Mouse (Mus musculus) embryonic facial prominence, embryonic 12.5 days (tissue): ENCODE measurements at regions not wholly inside any gene's neighbourhood (a gene's known extent, or its start where the extent isn't known, plus 50 kb on each side); places are given as distances from the start of the nearest gene placed in this dataset.

Experiments
- ATAC-seq: fragments of 200-750 bp; cut with Nextera tagmentation; 2 replicates; pipeline ENCODE4 v1.8.0; 2017; ENCODE audit not compliant: insufficient number of reproducible peaks, insufficient read depth, low FRiP score, low TSS enrichment
- H3K27ac ChIP-seq: fragments of 300-500 bp; sonication (generic); 2 replicates; pipeline ENCODE4 v1.5.1; 2016; ENCODE audit warnings: mild to moderate bottlenecking
- H3K27me3 ChIP-seq: fragments of 300-500 bp; sonication (generic); 2 replicates; pipeline ENCODE4 v1.6.1; 2016; ENCODE audit warnings: mild to moderate bottlenecking, moderate library complexity
- H3K36me3 ChIP-seq: fragments of 300-500 bp; sonication (generic); 2 replicates; pipeline ENCODE4 v1.6.1; 2016; ENCODE audit warnings: mild to moderate bottlenecking
- H3K4me1 ChIP-seq: fragments of 300-500 bp; sonication (generic); 2 replicates; pipeline ENCODE4 v1.6.1; 2016
- H3K4me2 ChIP-seq: fragments of 300-500 bp; sonication (generic); replicated peaks from 2 replicates; pipeline ENCODE4 v1.6.1; 2016; ENCODE audit warnings: mild to moderate bottlenecking, moderate library complexity
- H3K4me3 ChIP-seq: fragments of 300-500 bp; sonication (generic); 2 replicates; pipeline ENCODE4 v1.5.1; 2016; ENCODE audit warnings: mild to moderate bottlenecking
- H3K9ac ChIP-seq: fragments of 300-500 bp; sonication (generic); 2 replicates; pipeline ENCODE4 v1.6.1; 2016; ENCODE audit warnings: mild to moderate bottlenecking, moderate library complexity
- H3K9me3 ChIP-seq: fragments of 300-500 bp; sonication (generic); 2 replicates; pipeline ENCODE4 v1.6.1; 2016; ENCODE audit warnings: mild to moderate bottlenecking, moderate library complexity
- WGBS: fragments of 180-500 bp; shearing (Covaris S2); methylation state at CpG from one replicate; pipeline ENCODE4 v1.1.7; 2016; 5-methylcytosine and 5-hydroxymethylcytosine counted together

DNA sequence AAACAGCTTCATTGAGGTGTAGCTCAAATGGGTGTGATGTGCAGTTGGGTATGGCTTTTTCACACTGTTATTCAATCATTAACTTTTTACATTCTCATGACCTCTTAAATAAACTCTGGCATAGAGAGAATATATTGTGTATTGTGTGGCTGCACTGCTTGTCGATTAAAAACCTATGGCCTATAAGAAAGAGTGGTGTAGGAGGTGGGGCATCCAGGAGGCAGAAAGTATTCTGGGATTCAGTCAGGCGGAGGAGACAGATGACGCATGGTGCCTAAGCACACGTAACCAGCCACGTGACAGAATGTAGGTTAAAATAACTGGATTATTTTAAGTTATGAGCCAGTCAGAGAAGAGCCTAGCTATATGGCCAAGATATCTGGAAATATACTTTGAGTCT, 78.2 kb upstream of the Slc16a7 start:
- ATAC-seq = no peak
- Histone ChIP-seq H3K9ac (no peak overlapping the region), H3K27ac (no peak overlapping the region), H3K4me2 (no peak overlapping the region), H3K4me1 (no peaks in the 10 kb centered on the region), H3K36me3 (no peaks in the 10 kb centered on the region), H3K4me3 (no peak overlapping the region), H3K9me3 (no peaks in the 10 kb centered on the region), H3K27me3 (no peaks in the 10 kb centered on the region)
- 88% methylated on average over 5 of the region's 5 CpGs for WGBS

DNA sequence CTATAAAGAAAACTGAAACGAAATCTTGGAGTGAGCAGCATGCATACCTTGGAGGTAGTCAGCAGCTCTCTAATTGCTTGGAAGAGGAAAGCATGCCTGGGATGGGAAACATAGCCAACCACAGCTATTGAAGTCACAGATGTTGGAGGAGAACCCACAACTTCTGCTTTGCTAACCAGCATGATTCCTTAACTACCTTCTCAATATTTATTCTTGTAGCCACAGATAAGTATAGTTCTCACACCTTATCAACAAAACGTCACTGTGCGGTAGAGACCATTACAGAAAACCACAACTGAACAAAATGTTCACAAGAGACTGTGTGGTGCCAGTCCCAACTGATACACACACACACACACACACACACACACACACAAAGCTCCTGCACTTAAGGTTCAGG, 99.1 kb upstream of the Slc16a7 start:
- H3K4me3 ChIP-seq = no peak overlapping the region
- ATAC-seq = no peak
- H3K9ac ChIP-seq = no peak overlapping the region
- no peak overlapping the region for H3K4me2 ChIP-seq
- H3K27me3 ChIP-seq = no peaks in the 10 kb centered on the region
- no peaks in the 10 kb centered on the region for H3K36me3 ChIP-seq
- WGBS = 87% methylated on average over 3 of the region's 3 CpGs
- no peak overlapping the region for H3K27ac ChIP-seq
- H3K9me3 ChIP-seq = no peaks in the 10 kb centered on the region
- no peaks in the 10 kb centered on the region for H3K4me1 ChIP-seq

DNA sequence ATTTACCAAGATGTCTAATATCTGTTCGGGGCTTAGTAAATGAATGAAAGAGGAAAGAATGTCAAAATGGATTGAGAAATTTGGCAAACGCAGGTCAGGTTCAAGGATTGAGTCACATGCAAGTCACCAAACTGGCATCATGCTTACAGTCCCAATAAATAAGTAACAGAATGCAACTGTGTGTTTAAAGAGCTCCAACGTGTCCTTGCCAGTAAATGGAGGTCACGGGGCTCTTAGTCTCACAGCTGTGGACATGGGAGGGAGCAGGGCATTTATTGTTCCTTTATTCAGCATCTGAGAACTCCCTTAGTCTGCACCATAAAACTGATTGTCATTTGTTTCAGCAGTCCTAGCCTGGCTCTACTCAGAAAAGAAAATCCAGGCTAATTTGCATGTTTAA, 101.1 kb upstream of the Slc16a7 start:
- no peaks in the 10 kb centered on the region for H3K27me3 ChIP-seq
- H3K9me3 ChIP-seq = no peaks in the 10 kb centered on the region
- no peak overlapping the region for H3K4me3 ChIP-seq
- H3K9ac ChIP-seq = no peak overlapping the region
- 63% methylated on average over 4 of the region's 4 CpGs for WGBS
- H3K27ac ChIP-seq = no peak overlapping the region
- H3K36me3 ChIP-seq = no peaks in the 10 kb centered on the region
- no peaks in the 10 kb centered on the region for H3K4me1 ChIP-seq
- H3K4me2 ChIP-seq = no peak overlapping the region
- no peak for ATAC-seq

DNA sequence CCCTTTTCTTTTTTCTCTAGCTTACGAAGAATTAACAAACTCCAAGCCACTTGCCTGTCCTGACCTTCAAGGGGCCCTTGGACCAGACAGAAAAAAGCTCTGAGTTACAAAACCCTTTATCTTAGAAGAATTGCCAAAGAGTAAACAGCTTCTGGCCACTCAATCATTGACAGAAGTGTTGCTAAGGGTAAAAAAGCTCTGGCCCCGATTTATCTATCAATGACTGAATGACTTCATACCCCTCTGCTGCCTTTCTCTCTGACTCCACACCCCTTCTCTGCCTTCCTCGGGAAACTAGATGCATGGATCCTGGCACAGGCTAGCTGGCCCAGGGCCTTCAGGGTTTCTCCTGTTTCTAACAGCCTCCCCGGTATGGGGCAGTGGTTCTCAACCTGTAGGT, 105.2 kb upstream of the Slc16a7 start:
- WGBS = 77% methylated on average over 4 of the region's 4 CpGs
- no peaks in the 10 kb centered on the region for H3K27me3 ChIP-seq
- H3K4me3 ChIP-seq = no peak overlapping the region
- no peak for ATAC-seq
- H3K9ac ChIP-seq = no peak overlapping the region
- H3K4me1 ChIP-seq = no peaks in the 10 kb centered on the region
- H3K9me3 ChIP-seq = no peaks in the 10 kb centered on the region
- H3K27ac ChIP-seq = no peak overlapping the region
- H3K4me2 ChIP-seq = no peak overlapping the region
- H3K36me3 ChIP-seq = no peaks in the 10 kb centered on the region

DNA sequence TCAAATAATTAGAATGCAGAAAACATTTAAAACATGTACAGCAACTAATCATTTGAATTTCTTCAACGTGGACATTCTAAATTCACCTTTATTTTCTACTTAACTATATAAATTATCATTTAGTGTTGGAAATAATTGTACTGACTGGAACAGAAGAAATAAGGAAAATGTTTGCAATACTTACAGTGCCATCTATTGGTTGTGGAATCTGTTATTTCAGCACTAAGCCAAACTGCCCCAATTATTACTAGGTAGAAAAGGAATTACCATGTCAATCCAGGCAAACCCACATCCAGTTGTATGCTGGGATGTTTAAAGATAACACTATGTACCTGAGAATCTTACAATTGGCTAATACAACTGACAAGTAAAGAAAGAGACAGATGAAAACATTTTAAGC, 109.1 kb upstream of the Slc16a7 start:
- H3K4me3 ChIP-seq = no peak overlapping the region
- no peaks in the 10 kb centered on the region for H3K9me3 ChIP-seq
- H3K4me2 ChIP-seq = no peak overlapping the region
- no peaks in the 10 kb centered on the region for H3K4me1 ChIP-seq
- no peaks in the 10 kb centered on the region for H3K27me3 ChIP-seq
- H3K36me3 ChIP-seq = no peaks in the 10 kb centered on the region
- H3K27ac ChIP-seq = no peak overlapping the region
- H3K9ac ChIP-seq = no peak overlapping the region
- 27% methylated on average over 1 of the region's 1 CpGs for WGBS
- no peak for ATAC-seq

DNA sequence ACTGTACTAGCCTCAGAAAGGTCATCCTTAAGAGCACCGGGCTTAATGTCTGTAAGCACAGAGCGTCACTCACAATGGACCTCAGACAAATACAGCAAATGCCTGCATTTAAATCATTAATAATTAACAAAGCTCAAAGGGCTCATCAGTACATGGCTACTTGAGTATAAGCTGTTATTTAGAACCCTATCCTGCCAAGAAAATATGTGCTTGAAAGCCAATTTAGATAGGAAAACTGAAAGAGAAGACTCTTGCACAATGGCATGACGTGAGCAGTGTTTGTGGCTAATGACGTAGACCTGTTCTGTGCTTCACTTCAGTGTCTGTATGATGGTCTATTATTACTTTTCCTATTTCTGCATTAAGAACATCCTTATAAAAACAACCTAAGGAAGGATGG, 111.1 kb upstream of the Slc16a7 start:
- whole genome bisulfite sequencing = 85% methylated on average over 4 of the region's 4 CpGs
- H3K9ac ChIP-seq = no peak overlapping the region
- H3K4me1 ChIP-seq = no peaks in the 10 kb centered on the region
- no peak overlapping the region for H3K4me3 ChIP-seq
- H3K27ac ChIP-seq = no peak overlapping the region
- ATAC-seq = no peak
- H3K27me3 ChIP-seq = no peaks in the 10 kb centered on the region
- H3K36me3 ChIP-seq = no peaks in the 10 kb centered on the region
- H3K4me2 ChIP-seq = no peak overlapping the region
- H3K9me3 ChIP-seq = no peaks in the 10 kb centered on the region

DNA sequence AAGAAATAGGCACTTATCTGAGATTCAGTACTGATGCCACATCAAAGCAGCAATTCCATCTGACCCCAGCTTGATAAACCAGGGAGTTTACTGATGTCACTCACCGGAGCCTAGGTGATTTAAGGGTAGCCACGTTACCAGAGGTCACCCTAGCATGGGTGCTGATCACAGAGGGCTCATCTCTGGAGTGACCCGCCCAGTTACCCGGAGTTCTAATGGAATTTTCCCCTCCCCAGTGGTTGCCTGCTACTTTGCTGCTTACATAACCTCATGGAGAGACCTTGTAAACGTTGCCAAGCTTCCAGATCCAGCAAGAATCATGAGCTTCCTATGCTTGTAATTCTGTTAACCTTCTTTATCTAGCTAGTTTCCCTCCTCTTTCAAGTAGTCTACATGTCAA, 125.8 kb upstream of the Slc16a7 start:
- no peak for ATAC-seq
- no peak overlapping the region for H3K4me3 ChIP-seq
- H3K4me1 ChIP-seq = no peaks in the 10 kb centered on the region
- H3K36me3 ChIP-seq = no peaks in the 10 kb centered on the region
- H3K9ac ChIP-seq = no peak overlapping the region
- H3K27ac ChIP-seq = no peak overlapping the region
- WGBS = 78% methylated on average over 5 of the region's 5 CpGs
- no peaks in the 10 kb centered on the region for H3K27me3 ChIP-seq
- H3K4me2 ChIP-seq = no peak overlapping the region
- no peaks in the 10 kb centered on the region for H3K9me3 ChIP-seq

DNA sequence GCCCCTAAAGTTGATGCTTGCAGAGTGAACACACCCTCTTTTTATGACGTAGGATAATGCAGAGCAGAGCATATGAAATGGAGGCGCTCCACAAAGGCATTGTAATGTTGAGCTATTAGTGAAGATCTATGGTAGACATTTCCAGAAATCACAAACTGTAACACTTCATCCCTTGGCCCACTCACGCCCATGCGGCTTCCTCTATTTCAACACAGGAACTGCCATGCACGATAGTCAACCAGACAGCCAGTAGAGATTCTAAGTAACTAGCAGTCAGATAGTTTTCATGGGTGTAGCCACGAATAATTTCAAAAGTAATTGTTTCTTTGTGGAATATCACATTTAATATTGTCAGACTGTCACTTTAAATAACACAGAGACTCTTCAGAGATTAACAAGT, 141.6 kb upstream of the Slc16a7 start:
- Histone ChIP-seq H3K9me3 (no peaks in the 10 kb centered on the region), H3K9ac (no peak overlapping the region), H3K4me3 (no peak overlapping the region), H3K36me3 (no peaks in the 10 kb centered on the region), H3K4me2 (no peak overlapping the region), H3K4me1 (no peaks in the 10 kb centered on the region), H3K27me3 (no peaks in the 10 kb centered on the region), H3K27ac (no peak overlapping the region)
- no peak for ATAC-seq
- WGBS = 89% methylated on average over 6 of the region's 6 CpGs

DNA sequence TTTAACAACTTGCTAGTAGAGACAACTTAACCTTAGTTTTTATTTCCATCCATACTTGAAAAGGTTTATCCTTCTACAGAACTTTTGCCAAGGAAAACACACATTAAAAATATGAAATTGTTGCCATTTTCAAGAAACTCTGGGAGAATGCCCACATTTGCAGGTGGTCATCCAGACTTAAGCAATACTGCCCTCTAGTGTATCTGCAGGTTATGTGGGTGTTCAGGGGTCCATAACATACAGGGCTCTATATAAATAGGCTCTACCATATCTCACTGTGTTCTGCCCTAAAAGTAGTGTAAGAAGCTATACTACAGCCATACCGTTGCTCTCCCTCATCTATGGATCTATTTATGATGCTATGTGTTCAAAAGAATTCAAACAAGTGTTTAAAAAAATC, 149.1 kb upstream of the Slc16a7 start:
- 45% methylated on average over 1 of the region's 1 CpGs for WGBS
- Histone ChIP-seq H3K4me2 (no peak overlapping the region), H3K9ac (no peak overlapping the region), H3K9me3 (no peaks in the 10 kb centered on the region), H3K27ac (no peak overlapping the region), H3K4me3 (no peak overlapping the region), H3K4me1 (no peaks in the 10 kb centered on the region), H3K36me3 (no peaks in the 10 kb centered on the region), H3K27me3 (no peaks in the 10 kb centered on the region)
- no peak for ATAC-seq

DNA sequence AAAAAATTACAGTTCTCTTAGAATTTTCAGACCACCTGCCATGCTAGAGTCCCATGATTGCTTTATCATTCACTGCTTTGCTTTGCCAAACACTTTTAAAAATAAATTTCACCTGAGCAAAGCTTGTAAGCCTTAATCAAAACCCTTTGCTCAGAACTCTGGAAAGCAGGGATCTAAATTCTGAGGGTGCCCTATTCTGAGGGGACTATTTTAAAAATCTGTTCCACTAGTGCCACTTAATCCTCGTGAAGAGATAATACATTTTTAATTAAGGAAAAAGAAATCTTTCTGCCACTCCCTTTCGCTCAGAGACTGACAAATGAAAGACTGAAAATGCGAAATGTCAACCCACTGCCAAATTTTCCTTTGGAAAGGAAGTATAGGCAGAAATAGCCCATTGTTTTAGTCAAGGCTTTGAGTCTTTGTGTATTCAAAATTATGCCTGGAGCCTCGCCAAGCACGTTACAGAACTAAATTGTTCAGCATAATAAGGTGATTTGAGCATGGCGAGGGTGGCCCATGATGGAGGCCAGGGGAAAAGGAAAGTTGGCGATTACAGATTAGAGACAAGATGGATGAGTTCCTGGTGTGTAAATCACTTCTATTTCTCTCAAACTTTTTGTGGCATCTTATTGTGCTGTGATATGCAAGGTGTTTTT, 197.4 kb upstream of the Slc16a7 start:
- no peaks in the 10 kb centered on the region for H3K27me3 ChIP-seq
- no peak overlapping the region for H3K4me2 ChIP-seq
- H3K4me1 ChIP-seq = no peaks in the 10 kb centered on the region
- WGBS = 62% methylated on average over 7 of the region's 7 CpGs
- no peaks in the 10 kb centered on the region for H3K9me3 ChIP-seq
- H3K9ac ChIP-seq = no peak overlapping the region
- ATAC-seq = no peak
- H3K36me3 ChIP-seq = no peaks in the 10 kb centered on the region
- H3K4me3 ChIP-seq = no peak overlapping the region
- no peak overlapping the region for H3K27ac ChIP-seq

DNA sequence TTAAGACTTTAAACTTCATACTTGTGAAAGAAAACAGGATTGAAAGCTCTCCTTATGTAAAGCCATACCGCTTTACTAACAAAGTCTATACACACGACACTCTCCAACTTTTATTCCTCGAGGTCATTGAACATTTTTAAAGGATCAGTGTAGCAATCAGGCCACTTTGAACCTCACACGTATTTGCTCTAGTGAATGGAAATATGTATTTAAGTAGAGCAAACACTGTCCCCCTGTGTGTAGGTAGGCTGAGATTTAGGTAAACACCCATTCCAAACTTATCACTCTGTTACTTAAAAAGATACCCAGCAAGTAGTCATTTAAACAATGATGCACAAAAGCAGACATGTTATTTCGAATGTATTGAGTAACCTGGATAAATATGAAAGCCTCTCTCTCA, 203.7 kb upstream of the Slc16a7 start:
- Histone ChIP-seq H3K27ac (no peak overlapping the region), H3K36me3 (no peaks in the 10 kb centered on the region), H3K4me2 (no peak overlapping the region), H3K27me3 (no peaks in the 10 kb centered on the region), H3K9me3 (no peaks in the 10 kb centered on the region), H3K9ac (no peak overlapping the region), H3K4me1 (no peaks in the 10 kb centered on the region), H3K4me3 (no peak overlapping the region)
- 83% methylated on average over 5 of the region's 5 CpGs for WGBS
- no peak for ATAC-seq

DNA sequence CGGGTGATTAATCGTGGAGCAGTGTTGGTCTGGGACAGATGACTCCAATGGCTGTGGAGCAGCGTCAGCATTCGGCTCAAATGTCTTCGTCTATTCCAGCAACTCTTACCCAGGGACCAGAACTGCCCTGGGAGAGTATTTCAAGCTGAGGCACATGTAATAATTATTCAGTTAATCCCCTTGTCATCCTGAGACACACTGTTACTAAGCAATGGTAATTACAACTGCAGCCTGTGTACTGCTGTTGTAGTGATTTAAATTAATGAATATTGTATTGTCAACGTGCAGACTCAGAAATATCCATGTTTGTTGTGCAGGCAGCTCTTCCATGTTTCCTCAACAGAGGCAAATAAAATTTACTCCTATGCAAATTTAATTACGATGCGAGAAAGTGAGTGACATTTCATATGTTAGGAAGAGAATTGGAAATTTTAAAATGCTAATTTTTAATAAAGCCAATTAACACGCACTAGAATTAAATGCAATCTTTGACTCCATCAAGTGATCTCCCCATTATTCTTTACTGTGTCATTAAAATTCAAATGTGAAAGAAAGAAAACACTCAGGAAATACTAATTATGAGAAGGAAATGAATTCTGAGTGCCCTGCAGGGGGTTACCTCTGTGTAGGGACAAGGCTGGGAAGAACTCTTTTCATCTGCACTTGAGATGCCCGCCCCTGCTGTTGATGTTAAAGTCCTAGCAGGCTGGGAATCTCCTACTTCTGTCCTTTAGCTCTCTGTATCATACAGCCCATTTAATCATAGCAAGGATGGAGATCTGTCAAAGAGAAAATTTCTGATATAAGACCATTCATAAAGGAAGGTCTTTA, 218.7 kb upstream of the Slc16a7 start:
- Histone ChIP-seq H3K4me2 (no peak overlapping the region), H3K27me3 (no peaks in the 10 kb centered on the region), H3K4me3 (no peak overlapping the region), H3K9me3 (no peaks in the 10 kb centered on the region), H3K9ac (no peak overlapping the region), H3K36me3 (no peaks in the 10 kb centered on the region), H3K27ac (no peak overlapping the region), H3K4me1 (no peaks in the 10 kb centered on the region)
- ATAC-seq = no peak
- 75% methylated on average over 10 of the region's 10 CpGs for WGBS
